Comparison of ENCODE assay signal across 8 mouse cellular contexts in the genomic region with DNA sequence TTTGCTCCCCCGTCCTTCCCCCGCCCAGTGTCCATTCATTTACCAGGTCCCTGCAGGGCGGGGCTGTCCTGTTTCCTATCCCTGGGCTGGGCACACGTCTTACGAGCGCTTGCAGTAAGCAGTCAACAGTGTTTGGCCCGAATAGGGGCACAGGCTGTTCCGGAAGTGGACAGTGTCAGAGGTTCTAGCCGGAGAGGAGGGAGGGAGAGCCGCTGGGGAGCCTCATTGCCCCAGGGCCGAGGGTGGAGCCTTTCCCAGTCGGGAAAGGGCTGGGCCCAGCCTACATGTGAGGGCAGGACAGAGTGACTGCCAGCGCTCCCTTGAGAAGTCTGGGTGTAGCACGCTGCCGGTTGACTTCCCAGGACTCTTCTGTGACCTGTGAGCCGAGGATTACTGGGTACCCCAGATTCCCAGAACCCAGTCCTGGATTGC. TPM values are rescaled to one million over a fixed set of nuclear protein-coding genes. Genes with fewer than 3 reads are reported as not detected.
DNase-seq lines count a peak whose midpoint lies in the region; ATAC-seq and TF ChIP-seq lines count a peak whose summit lies in the region.

Gene Map3k6, plus strand, starts transcription at position 329 of the 432 bp plus-strand sequence.

- no peaks in the 10 kb centered on the region for H3K36me3 ChIP-seq in CH12.LX (replicated peaks in 1 of 2; ENCODE audit: control insufficient read depth in 1 of 2, insufficient read depth in 1 of 2, low read length in 1 of 2)
- H3K36me3 ChIP-seq in stomach, postnatal 0 days (ENCODE audit: control insufficient read depth, insufficient read depth, low read length): no peaks in the 10 kb centered on the region

- peaks cover 2% of the 10 kb centered on the region for H3K9me3 ChIP-seq in CH12.LX (replicated peaks; ENCODE audit: low read length)
- no peaks in the 10 kb centered on the region for H3K9me3 ChIP-seq in stomach, postnatal 0 days (ENCODE audit: control insufficient read depth, low read length)

- TF ChIP-seq EP300 in CH12.LX (IDR thresholded peaks at IDR 0.05; ENCODE audit: low read length): no peak
- peak; percentile 81 for TF ChIP-seq EP300 in stomach, postnatal 0 days (optimal IDR thresholded peaks at IDR 0.05)

- 5% methylated on average over 16 of the region's 16 CpGs for WGBS in large intestine, adult 2 months
- WGBS in stomach, postnatal 0 days: 8% methylated on average over 16 of the region's 16 CpGs

- ATAC-seq in megakaryocyte-erythroid progenitor cell, adult 5-6 weeks (replicated peaks; ENCODE audit: low FRiP score, low TSS enrichment, poor library complexity, severe bottlenecking): peak; percentile 32
- ATAC-seq in stomach, postnatal 0 days (ENCODE audit: low FRiP score, low TSS enrichment): peak; percentile 75

- dilution Hi-C loops in CH12.LX (cut with MboI; ENCODE audit: extremely low pct_ligation_motif_present, extremely low pct_unique_long_range_greater_than_20kb, low sequenced_read_pairs): no loop called here

- no peak for TF ChIP-seq CTCF in CH12.LX (conservative IDR thresholded peaks at IDR 0.05 in 1 of 2, IDR thresholded peaks at IDR 0.05 in 1 of 2; ENCODE audit: low read depth in 2 of 2, low read length in 2 of 2)
- TF ChIP-seq CTCF in stomach, postnatal 0 days (IDR thresholded peaks at IDR 0.05; ENCODE audit: low read depth): no peak

- in situ Hi-C loops in CH12.LX (cut with MboI; ENCODE audit: low pct_ligation_motif_present, low pct_unique_long_range_greater_than_20kb, low sequenced_read_pairs): no loop called here

- no peaks in the 10 kb centered on the region for H3K79me2 ChIP-seq in CH12.LX (replicated peaks; ENCODE audit: control insufficient read depth, extremely low read depth, insufficient read depth, poor library complexity, severe bottlenecking)

- peaks cover 53% of the 10 kb centered on the region for H3K27me3 ChIP-seq in CH12.LX (replicated peaks)
- no peaks in the 10 kb centered on the region for H3K27me3 ChIP-seq in stomach, postnatal 0 days (ENCODE audit: control insufficient read depth, insufficient read depth, low read length)

- no peak for TF ChIP-seq POLR2A in CH12.LX (IDR thresholded peaks at IDR 0.05; ENCODE audit: low read depth, low read length)

- H3K4me1 ChIP-seq in CH12.LX (ENCODE audit: control insufficient read depth in 1 of 2, insufficient read depth in 2 of 2): peaks cover 3 to 22% of the 10 kb centered on the region in 2 experiments; a peak in 3 of 4 replicates
- H3K4me1 ChIP-seq in stomach, postnatal 0 days (replicated peaks; ENCODE audit: control insufficient read depth, insufficient read depth): no peaks in the 10 kb centered on the region

- DNase-seq in CH12.LX (ENCODE audit: extremely low read depth): no peak
- DNase-seq in adrenal gland, adult 18-20 months (ENCODE audit: low spot score in 2 of 2): peak; percentile 76 to 82
- DNase-seq in fibroblast of lung, adult 2 months (ENCODE audit: low read depth): peak; percentile 40
- DNase-seq in heart, postnatal 10 days: peak; percentile 82 to 85
- peak; percentile 72 for DNase-seq in large intestine, adult 2 months (ENCODE audit: low read depth, low spot score)
- peak; percentile 76 for DNase-seq in stomach, postnatal 0 days (ENCODE audit: low spot score)
- DNase-seq in cerebellum, postnatal 4 days (ENCODE audit: low spot score in 2 of 2): no peak

- peak within 1 kb of the TSS; percentile 49 to 64 (median 50) for H3K4me3 ChIP-seq in CH12.LX (replicated peaks in 1 of 3; ENCODE audit: low read depth in 2 of 3, low read length in 2 of 3, poor library complexity in 1 of 3)
- peak within 1 kb of the TSS; percentile 69 for H3K4me3 ChIP-seq in stomach, postnatal 0 days (ENCODE audit: low read depth, low read length)

- TF ChIP-seq RAD21 in CH12.LX (IDR thresholded peaks at IDR 0.05; ENCODE audit: low read depth, low read length): no peak

- peak within 1 kb of the TSS; percentile 60 for H3K9ac ChIP-seq in CH12.LX (ENCODE audit: insufficient read depth, low read depth)
- H3K9ac ChIP-seq in stomach, postnatal 0 days (ENCODE audit: low read length): peak within 1 kb of the TSS; percentile 83

- H3K27ac ChIP-seq in CH12.LX (ENCODE audit: insufficient read depth, low read depth): no peak within 1 kb of the TSS
- H3K27ac ChIP-seq in stomach, postnatal 0 days (replicated peaks): peak within 1 kb of the TSS; percentile 93

- H3K4me2 ChIP-seq in CH12.LX (ENCODE audit: insufficient read depth, low read depth, poor library complexity, severe bottlenecking): peak within 1 kb of the TSS; percentile 93
- H3K4me2 ChIP-seq in stomach, postnatal 0 days (replicated peaks; ENCODE audit: low read depth): peak within 1 kb of the TSS; percentile 97

- intact Hi-C loops in heart, postnatal 10 days (cut with DNase I): no loop called here

TF ChIP-seq in CH12.LX, 34 proteins besides CTCF, POLR2A, EP300 and RAD21:
- TF ChIP-seq E2F4 (IDR thresholded peaks at IDR 0.05; ENCODE audit: insufficient replicate concordance, low read depth, low read length) (no peak), MEF2A (IDR thresholded peaks at IDR 0.05; ENCODE audit: borderline replicate concordance, low read depth, low read length) (no peak), ZKSCAN1 (IDR thresholded peaks at IDR 0.05; ENCODE audit: borderline replicate concordance, low read depth, low read length) (no peak), PAX5 (IDR thresholded peaks at IDR 0.05; ENCODE audit: low read length) (no peak), ELF1 (IDR thresholded peaks at IDR 0.05; ENCODE audit: low read depth, low read length) (no peak), JUN (IDR thresholded peaks at IDR 0.05; ENCODE audit: insufficient read depth, low read depth, low read length) (no peak), TCF12 (IDR thresholded peaks at IDR 0.05; ENCODE audit: low read depth, low read length) (no peak), USF1 (IDR thresholded peaks at IDR 0.05; ENCODE audit: low read depth, low read length) (no peak), ZC3H11A (IDR thresholded peaks at IDR 0.05; ENCODE audit: low read depth, low read length) (no peak), MAFK (IDR thresholded peaks at IDR 0.05; ENCODE audit: insufficient replicate concordance, low read length) (no peak), JUND (conservative IDR thresholded peaks at IDR 0.05; ENCODE audit: low read depth, low read length) (no peak), IRF4 (IDR thresholded peaks at IDR 0.05; ENCODE audit: low read depth, low read length) (no peak), BHLHE40 (IDR thresholded peaks at IDR 0.05; ENCODE audit: low read depth, low read length) (no peak), NELFE (IDR thresholded peaks at IDR 0.05; ENCODE audit: low read depth, low read length) (no peak), GABPA (IDR thresholded peaks at IDR 0.05; ENCODE audit: insufficient replicate concordance, low read depth, low read length) (no peak)
TF ChIP-seq in CH12.LX: peak in this region for 0.

RNA-seq across cellular contexts. Expression of gene Map3k6, which starts in this region (rescaled TPM):
- total RNA-seq in CH12.LX (2012; rRNA removed): 0.21 TPM in 1 of 2 replicates, not detected in the other
- total RNA-seq in CH12.LX (2014; rRNA removed): not detected in 2 replicates
- not detected in 2 replicates for polyA plus RNA-seq in CH12.LX (2012; ENCODE audit: insufficient read length, low read depth)
- 10 to 100 TPM; 30.7 to 34.2 TPM for total RNA-seq in adrenal gland, adult 18-20 months (2021)
- 10 to 100 TPM in 1 of 2 experiments, 1 to 10 TPM in 1; 8.2 to 30.7 TPM for total RNA-seq in heart, postnatal 10 days (2021)
- 42.8 and 65.0 TPM in 2 replicates for polyA plus RNA-seq in large intestine, adult 2 months (2012; rRNA removed)
- 10.6 and 15.9 TPM in 2 replicates for total RNA-seq in megakaryocyte-erythroid progenitor cell, adult 5-6 weeks (2014; fragmentation: Nextera tagmentation)
- total RNA-seq in megakaryocyte-erythroid progenitor cell, adult 5-6 weeks (2017): 6.9 and 7.0 TPM in 2 replicates
- 17.6 and 21.5 TPM in 2 replicates for polyA plus RNA-seq in stomach, postnatal 0 days (2015; fragmentation: Nextera tagmentation; extraction: Ambion mirVana)

Comparison
In these comparisons a context has a peak if more than half of its experiments do, and no peak if none do; other contexts are left out.
1. RNA of gene Map3k6 (total RNA-seq): 30.7 to 34.2 TPM in adrenal gland, adult 18-20 months, 8.2 to 30.7 TPM in heart, postnatal 10 days and 6.9 to 15.9 TPM in megakaryocyte-erythroid progenitor cell, adult 5-6 weeks; 0.21 TPM in CH12.LX; every median in the first group is over 4 times any median in the second.
2. RNA of gene Map3k6 (polyA plus RNA-seq): 42.8 to 65.0 TPM in large intestine, adult 2 months and 17.6 to 21.5 TPM in stomach, postnatal 0 days; not detected in CH12.LX; every median in the first group is over 10 times any median in the second.
3. DNase-seq: peak in adrenal gland, adult 18-20 months (2 of 2), fibroblast of lung, adult 2 months (single experiment), heart, postnatal 10 days (2 of 2), large intestine, adult 2 months (single experiment) and stomach, postnatal 0 days (single experiment); none in CH12.LX (single experiment) and cerebellum, postnatal 4 days (0 of 2).